Mouse (Mus musculus): ENCODE data around the gene Ankmy1.

Ankmy1 gene

GRCm38 (mm10) chr1:92814319-92814718, 88.4 kb downstream of the Ankmy1 start:
- no peak for DNase-seq

All from thymus, adult 18-20 months (tissue).